Mouse (Mus musculus): ENCODE measurements around the gene Zfp661.

Gene Zfp661

GRCm38 (mm10) chr2:127549711-127550110 lies 37.2 kb downstream of the Zfp661 start:
- no peak for DNase-seq

DNA sequence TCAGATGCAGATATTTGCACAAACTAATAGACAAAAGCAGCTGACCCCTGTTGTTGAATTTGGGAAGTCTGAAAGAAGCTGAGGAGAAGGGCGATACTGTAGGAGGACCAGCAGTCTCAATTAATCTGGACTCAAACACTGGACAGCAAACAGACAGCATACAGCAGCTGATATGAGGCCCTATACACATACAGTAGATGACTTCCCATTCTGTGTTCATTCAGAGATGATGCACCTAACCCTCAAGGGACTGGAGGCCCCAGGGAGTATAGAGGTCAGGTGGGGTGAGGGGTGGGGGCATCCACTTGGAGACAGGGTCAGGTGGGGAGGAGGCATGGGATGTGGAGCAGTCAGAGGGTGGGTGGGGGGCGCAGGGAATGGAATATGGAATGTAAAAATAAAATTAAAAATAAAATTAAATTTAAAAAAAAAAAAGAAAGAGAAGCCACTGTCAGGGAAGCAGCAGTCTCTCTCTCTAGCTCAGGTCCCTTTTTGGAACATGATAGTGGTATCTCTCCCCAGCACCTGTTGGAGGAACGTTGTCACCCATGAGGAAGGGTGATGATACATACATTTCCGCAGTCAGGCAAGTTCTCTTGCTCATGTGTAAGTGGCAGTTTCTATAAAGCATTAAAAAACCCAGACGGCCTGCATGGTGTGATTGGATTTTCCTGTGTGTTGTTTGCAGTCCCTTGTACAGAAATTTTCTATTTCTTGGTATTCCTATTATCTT lies 38.4 kb downstream of the Zfp661 start:
- DNase-seq: no peak

DNA sequence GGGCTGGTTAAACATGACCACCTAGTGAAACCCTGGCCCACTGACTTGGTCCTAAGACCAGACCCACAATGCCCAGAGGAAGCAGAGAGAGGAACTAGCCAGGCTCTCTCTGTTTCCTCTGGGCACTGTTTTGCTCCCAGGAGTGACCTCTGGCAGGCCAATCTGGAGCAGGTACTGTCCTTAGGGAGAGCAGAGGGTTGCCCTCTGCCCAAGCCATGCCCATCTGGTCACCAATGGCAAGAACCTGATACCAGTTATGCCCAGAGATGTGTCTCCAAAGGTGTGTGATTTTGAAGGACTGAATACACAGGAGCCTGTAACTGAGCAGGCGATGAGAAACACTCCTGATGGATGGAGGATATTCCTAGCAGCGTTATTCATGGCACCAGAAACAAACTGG lies 45.2 kb downstream of the Zfp661 start:
- DNase-seq: no peak

DNA sequence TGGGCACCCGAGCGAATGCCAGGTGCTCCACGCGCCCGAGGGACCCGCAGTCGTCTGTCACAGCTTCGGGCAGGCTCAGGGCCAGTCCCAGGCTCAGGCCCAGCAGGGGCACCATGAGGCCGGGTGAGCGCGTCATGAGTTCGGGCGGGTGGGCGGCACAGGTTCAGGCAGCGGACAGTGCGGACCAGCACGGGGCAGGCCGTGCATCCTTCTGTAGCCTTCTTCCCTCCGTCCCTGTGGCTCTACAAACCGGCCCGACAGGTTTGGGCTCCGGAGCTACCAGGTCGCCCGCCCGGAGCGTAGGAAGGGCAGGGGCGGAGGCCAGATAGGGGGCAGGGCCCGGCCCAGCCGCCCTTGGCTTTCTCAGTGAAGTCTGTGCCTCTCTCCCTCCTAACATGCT lies 45.7 kb downstream of the Zfp661 start, which contains the start of gene Prom2:
TSS of gene Prom2 (minus strand) at position 283 of the 400 bp plus-strand sequence.
- no peak for DNase-seq

DNA sequence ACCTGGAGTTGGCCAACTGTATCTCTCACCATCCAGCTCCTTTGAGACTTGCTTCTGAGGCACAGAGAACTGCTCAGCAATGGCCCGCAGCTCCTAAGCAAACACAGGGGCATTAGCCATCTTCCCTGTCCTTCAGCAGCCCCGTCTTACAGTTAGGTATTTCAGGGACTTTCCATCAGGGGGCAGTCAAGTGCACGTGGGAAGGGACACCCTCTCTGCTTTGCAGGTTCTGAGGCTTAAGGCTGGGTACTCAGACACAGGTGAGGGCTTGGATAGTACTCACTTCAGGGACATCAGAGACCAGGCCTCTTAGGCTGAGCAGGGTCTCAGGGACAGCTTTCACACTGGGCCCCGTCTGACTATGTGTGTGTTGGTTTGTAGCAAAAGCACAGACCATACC lies 47.4 kb downstream of the Zfp661 start:
- peak in 1 of 2 experiments; percentile 16 for DNase-seq

- DNase-seq: no peak
Observed at GRCm38 (mm10) chr2:127537548-127537947, 49.3 kb downstream of the Zfp661 start.

- no peak for DNase-seq
Observed at GRCm38 (mm10) chr2:127535363-127535762, 51.5 kb downstream of the Zfp661 start.

GRCm38 (mm10) chr2:127532379-127532778 lies 54.5 kb downstream of the Zfp661 start:
- DNase-seq: no peak

- no peak for DNase-seq
Observed at GRCm38 (mm10) chr2:127531592-127531991, 55.3 kb downstream of the Zfp661 start.

DNA sequence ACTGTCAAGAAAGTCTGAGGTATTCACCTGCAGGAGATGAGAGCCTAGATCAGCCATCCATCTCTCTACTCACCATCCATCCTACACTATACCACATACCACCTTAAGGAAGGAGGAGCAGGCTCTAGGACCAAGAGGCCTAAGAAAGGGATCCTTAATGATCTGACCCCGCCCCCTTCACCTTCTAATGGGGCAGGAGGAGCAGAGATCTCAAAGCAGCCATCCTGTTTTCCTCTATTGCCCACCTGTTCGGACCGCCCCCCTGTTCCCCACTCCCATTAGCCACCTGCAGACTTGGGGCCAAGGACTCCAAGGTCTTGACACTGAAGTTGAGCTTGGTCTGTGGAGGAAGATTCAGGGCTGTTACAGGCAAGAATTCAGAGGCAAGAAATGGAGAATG lies 56.5 kb downstream of the Zfp661 start:
- no peak for DNase-seq

DNA sequence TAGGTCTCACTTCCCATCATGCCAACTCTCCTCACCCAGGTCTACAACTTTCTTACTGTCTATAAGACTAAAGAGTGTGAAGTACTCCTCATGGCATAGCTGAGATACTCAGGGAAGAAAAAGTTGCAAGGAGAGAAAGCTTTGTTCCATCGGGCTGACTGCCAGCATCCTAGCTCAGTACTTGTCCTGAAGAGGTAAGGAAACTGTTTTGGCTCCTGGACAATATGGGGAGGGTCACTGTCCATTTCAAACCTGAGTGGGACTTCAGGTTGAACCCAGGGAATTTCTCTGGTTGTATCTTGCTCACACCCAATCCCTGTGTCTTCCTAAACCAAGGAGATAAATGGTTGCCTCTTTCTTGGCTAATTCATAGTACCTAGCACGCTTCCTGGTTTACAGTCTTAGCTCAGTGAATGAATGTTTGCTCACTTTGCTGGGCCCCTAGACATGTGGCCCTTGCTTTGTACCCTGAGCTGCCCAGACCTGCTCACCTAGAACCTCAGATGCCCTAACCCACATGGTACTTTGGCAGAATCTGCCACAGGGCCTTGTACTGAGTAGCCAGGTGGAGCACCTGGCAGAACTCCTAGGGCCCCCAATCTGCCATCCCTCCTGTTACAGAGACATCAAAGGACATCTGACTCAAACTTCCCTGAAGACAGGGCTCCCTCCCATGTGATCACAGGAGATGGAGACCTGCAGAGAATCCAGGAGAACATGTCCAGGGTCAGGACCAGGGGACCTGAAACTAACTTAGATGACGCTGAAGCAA lies 61.7 kb downstream of the Zfp661 start:
- DNase-seq: no peak
